Mouse (Mus musculus) heart, embryonic 12.5 days (tissue): ENCODE data around the gene Fn3krp. TPM values are rescaled to one million over a fixed set of nuclear protein-coding genes. Genes with fewer than 3 reads are reported as not detected.

Experiments
- ATAC-seq: fragments of 200-750 bp; cut with Nextera tagmentation; 2 replicates; pipeline ENCODE4 v1.8.0; 2017; ENCODE audit warnings: moderate TSS enrichment, moderate library complexity; ENCODE audit not compliant: insufficient number of reproducible peaks, low FRiP score
- H3K27ac ChIP-seq: fragments of 300-500 bp; sonication (generic); 2 replicates; pipeline ENCODE4 v1.5.1; 2016; ENCODE audit warnings: mild to moderate bottlenecking, moderate library complexity; ENCODE audit not compliant: poor library complexity, severe bottlenecking
- H3K27me3 ChIP-seq: fragments of 300-500 bp; sonication (generic); replicated peaks from 2 replicates; pipeline ENCODE4 v1.6.1; 2016; ENCODE audit warnings: mild to moderate bottlenecking, moderate library complexity
- H3K36me3 ChIP-seq: fragments of 300-500 bp; sonication (generic); 2 replicates; pipeline ENCODE4 v1.6.1; 2016; ENCODE audit warnings: mild to moderate bottlenecking, moderate library complexity
- H3K4me1 ChIP-seq: fragments of 300-500 bp; sonication (generic); replicated peaks from 2 replicates; pipeline ENCODE4 v1.6.1; 2016; ENCODE audit warnings: mild to moderate bottlenecking
- H3K4me2 ChIP-seq: fragments of 300-500 bp; sonication (generic); 2 replicates; pipeline ENCODE4 v1.6.1; 2016; ENCODE audit warnings: mild to moderate bottlenecking, moderate library complexity
- H3K4me3 ChIP-seq: fragments of 300-500 bp; sonication (generic); 2 replicates; pipeline ENCODE4 v1.5.1; 2016; ENCODE audit warnings: mild to moderate bottlenecking
- H3K9ac ChIP-seq: fragments of 300-500 bp; sonication (generic); 2 replicates; pipeline ENCODE4 v1.6.1; 2016; ENCODE audit warnings: mild to moderate bottlenecking, moderate library complexity
- H3K9me3 ChIP-seq: fragments of 300-500 bp; sonication (generic); replicated peaks from 2 replicates; pipeline ENCODE4 v1.6.1; 2016; ENCODE audit warnings: mild to moderate bottlenecking, moderate library complexity
- WGBS: fragments of 180-500 bp; shearing (Covaris S2); methylation state at CpG from one replicate; pipeline ENCODE4 v1.1.7; 2016; 5-methylcytosine and 5-hydroxymethylcytosine counted together
- polyA plus RNA-seq: library from polyadenylated mRNA; unstranded; fragments of >200 nt; fragmentation: Nextera tagmentation; extraction: Ambion mirVana; gene quantifications from 2 replicates; pipeline ENCODE4 v1.2.1, GENCODE M21; 2016

Gene Fn3krp
- polyA plus RNA-seq, 1 experiment from 2014 or later, result 4.3 TPM

DNA sequence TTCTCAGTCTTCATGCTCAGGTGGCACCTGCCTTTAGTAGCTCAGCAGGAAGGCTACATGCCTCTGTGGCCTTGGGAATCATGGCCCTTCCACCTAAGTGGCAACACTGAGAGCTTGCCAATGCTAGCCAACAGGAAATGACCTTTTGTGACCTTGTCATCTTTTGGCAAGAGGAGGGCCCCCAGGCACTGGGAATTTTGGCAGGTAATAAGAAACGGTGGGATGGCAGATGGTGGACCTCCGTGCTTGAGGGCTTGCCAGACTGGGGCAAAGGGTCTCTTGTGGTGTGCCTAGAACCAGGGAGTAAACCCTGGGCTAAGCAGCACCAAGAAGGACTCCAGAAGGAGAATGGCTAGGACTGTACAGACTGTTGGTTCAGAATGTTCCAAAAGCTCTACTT, 20.9 kb downstream of the Fn3krp start:
- Histone ChIP-seq H3K9me3 (no peaks in the 10 kb centered on the region), H3K27me3 (peaks cover 9% of the 10 kb centered on the region; the same call in 1 of the 2 replicates), H3K27ac (no peak overlapping the region), H3K9ac (no peak overlapping the region), H3K36me3 (no peaks in the 10 kb centered on the region), H3K4me2 (no peak overlapping the region), H3K4me1 (peaks cover 4% of the 10 kb centered on the region; the same call in 1 of the 2 replicates), H3K4me3 (no peak overlapping the region)
- no peak for ATAC-seq
- 63% methylated on average over 2 of the region's 2 CpGs for WGBS

DNA sequence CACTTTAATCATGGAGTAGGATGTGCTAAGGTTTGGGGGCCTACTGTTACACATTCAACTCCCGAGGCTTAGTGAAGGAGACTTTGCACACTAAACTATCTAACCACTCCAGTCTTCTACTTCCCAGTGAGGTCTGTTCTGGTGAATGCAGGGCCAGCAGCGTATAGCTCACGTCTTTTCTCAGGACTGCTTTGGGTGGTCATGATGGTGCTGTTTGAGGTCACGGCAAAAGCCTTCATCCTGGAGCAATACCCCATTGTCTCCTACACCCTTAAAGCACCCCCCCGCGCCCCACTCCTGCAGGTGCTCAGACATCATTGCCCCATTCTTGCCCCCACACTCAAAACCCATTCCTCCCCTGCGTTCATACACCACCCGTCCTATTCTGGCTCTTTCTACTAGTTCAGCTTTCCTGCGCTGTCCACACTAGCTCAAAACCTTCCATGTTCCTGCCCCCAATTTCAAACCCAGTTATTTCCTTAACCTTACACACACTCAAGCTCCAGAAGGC, 30.1 kb downstream of the Fn3krp start:
- whole genome bisulfite sequencing, result 22% methylated on average over 9 of the region's 9 CpGs
- no peak for ATAC-seq
- H3K27ac ChIP-seq, result 0 out of 2 replicates have a peak overlapping the region, but pooled peaks have one; percentile 56

DNA sequence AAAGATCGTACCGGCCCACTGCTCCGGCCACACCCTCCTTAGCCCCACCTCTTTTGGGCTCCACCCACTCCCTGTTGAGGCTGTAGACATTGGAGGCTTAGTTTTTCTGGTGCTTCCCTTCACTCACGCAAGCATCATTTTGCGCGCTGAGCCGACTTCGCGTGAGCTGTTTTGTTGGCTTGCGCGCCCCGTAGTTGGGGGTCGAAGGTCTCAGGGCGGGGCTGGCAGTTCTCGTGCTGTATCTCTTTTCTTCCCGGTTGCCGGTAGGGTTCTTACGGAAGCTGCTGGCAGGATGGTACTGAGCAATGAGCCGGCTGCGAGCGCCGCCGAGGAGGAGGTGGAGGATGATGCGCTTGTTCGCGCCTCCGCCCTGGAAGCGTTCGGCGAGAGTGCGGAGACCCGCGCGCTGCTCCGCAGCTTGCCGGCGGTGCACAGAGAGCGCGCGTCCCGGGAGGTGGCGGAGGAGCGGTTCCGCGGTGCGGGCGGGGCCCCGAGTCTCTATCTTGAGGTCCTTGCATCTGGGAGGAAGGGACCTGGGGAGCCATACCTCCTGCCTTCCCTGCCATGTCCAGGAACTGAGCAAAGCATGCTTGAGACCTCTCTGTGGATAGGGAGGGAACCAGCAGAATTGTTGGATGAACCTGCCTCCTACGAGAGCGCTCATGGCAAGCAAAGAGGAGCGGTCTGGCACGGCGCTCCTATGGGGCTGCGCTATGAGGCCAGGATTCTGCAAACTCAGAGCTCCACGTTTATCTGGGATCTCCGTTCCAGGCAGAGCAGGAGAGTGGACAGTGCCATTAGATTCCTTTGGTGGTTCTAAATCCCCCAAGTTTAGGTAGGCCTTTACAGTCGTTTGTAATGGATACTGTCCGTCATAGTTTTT, 30.8 kb downstream of the Fn3krp start, which contains the start of gene Tbcd:
TSS of gene Tbcd (plus strand) at position 197 of the 883 bp plus-strand sequence.
- under 1% methylated on average over 58 of the region's 58 CpGs for WGBS
- H3K27me3 ChIP-seq, result 0 out of 2 replicates have a peak, but pooled peaks cover 3% of the 10 kb centered on the region
- peak within 1 kb of the TSS; percentile 56 for H3K27ac ChIP-seq
- H3K4me3 ChIP-seq, result peak within 1 kb of the TSS; percentile 90
- H3K9me3 ChIP-seq, result no peaks in the 10 kb centered on the region
- H3K4me2 ChIP-seq, result peak within 1 kb of the TSS; percentile 82
- ATAC-seq, result peak; percentile 94
- H3K4me1 ChIP-seq, result peaks cover 10% of the 10 kb centered on the region
- peak within 1 kb of the TSS; percentile 82 for H3K9ac ChIP-seq
- peaks cover 8% of the 10 kb centered on the region for H3K36me3 ChIP-seq

More for the DNA sequence above, 30.1 kb downstream of the Fn3krp start:
- Histone ChIP-seq H3K9ac (peak overlapping the region; percentile 82), H3K27me3 (peaks cover 7% of the 10 kb centered on the region; the same call in 1 of the 2 replicates), H3K4me2 (peak overlapping the region; percentile 82), H3K4me1 (peaks cover 10% of the 10 kb centered on the region), H3K4me3 (peak overlapping the region; percentile 90), H3K9me3 (no peaks in the 10 kb centered on the region), H3K36me3 (peaks cover 8% of the 10 kb centered on the region)

DNA sequence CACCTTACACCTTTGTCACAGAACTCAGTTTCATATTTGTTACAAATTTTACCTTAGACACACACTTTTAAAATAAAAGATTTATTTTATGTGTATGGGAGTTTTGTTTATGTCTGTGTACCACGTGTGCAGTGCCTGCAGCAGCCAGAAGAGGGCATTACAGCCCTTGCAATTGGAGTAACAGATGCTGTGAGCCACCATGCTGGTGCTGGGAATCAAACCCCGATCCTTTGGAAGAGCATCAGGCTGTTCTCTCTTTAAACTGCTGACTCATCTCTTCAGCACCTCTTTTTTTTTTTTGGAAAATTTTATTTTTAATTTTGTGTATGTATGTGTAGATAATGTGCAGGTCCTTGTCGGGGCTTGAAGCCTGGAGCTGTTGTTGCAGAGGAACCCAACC, 36.7 kb downstream of the Fn3krp start:
- WGBS, result 89% methylated on average over 3 of the region's 3 CpGs
- Histone ChIP-seq H3K9ac (no peak overlapping the region), H3K36me3 (peaks cover 54% of the 10 kb centered on the region), H3K4me2 (no peak overlapping the region), H3K4me1 (no peaks in the 10 kb centered on the region), H3K27me3 (no peaks in the 10 kb centered on the region), H3K4me3 (no peak overlapping the region), H3K27ac (no peak overlapping the region), H3K9me3 (no peaks in the 10 kb centered on the region; the same call in 1 of the 2 replicates)
- no peak for ATAC-seq

DNA sequence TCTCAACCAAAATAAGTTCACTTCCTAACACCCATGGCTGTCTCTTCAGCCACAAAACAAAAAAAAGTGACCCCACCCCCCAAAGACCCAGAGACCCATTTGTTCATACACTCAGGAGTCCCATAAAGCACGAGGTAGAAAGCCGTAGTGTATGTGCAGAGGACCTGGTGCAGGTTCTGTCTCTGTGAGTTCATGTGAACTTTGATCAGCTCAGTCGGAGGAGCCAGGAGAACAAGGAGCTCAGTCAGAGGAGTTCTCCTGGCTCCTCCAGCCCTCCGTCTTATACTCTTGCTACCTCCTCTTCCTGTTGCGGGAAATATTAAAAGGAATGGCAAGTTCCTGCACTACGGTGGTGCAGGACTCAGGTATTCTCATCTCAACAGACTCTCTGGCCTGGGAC, 46.2 kb downstream of the Fn3krp start:
- no peak overlapping the region for H3K9ac ChIP-seq
- no peak overlapping the region for H3K4me2 ChIP-seq
- H3K4me3 ChIP-seq, result no peak overlapping the region
- peaks cover 44% of the 10 kb centered on the region for H3K36me3 ChIP-seq
- no peak for ATAC-seq
- WGBS, result 88% methylated on average over 6 of the region's 6 CpGs
- peaks cover 5% of the 10 kb centered on the region for H3K4me1 ChIP-seq
- H3K27me3 ChIP-seq, result no peaks in the 10 kb centered on the region
- no peak overlapping the region for H3K27ac ChIP-seq
- H3K9me3 ChIP-seq, result no peaks in the 10 kb centered on the region

DNA sequence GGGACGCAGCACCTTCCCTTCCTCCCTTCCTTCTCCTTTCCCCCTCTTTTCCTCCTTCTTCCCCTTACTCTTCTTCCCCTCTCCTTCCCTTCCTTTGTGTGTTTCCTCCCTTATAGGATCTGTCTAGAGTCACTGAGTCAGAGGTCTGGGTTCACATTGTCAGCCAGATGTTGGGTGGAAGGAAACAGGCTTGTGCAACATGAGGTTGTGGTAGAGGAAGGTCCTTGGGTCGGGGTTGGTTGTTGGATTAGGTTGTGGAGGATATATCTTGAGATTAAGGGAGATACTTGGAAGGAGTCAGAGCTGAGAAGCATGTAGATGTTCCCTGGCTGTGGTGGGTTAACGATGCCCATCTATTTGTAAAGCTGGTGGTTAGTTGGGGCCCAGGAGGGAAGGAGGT, 53.6 kb downstream of the Fn3krp start:
- Histone ChIP-seq H3K4me2 (no peak overlapping the region), H3K36me3 (peaks cover 26% of the 10 kb centered on the region), H3K9me3 (no peaks in the 10 kb centered on the region), H3K27ac (no peak overlapping the region), H3K4me3 (no peak overlapping the region), H3K4me1 (peaks cover 10% of the 10 kb centered on the region), H3K27me3 (no peaks in the 10 kb centered on the region), H3K9ac (no peak overlapping the region)
- no peak for ATAC-seq
- WGBS, result 77% methylated on average over 3 of the region's 3 CpGs

DNA sequence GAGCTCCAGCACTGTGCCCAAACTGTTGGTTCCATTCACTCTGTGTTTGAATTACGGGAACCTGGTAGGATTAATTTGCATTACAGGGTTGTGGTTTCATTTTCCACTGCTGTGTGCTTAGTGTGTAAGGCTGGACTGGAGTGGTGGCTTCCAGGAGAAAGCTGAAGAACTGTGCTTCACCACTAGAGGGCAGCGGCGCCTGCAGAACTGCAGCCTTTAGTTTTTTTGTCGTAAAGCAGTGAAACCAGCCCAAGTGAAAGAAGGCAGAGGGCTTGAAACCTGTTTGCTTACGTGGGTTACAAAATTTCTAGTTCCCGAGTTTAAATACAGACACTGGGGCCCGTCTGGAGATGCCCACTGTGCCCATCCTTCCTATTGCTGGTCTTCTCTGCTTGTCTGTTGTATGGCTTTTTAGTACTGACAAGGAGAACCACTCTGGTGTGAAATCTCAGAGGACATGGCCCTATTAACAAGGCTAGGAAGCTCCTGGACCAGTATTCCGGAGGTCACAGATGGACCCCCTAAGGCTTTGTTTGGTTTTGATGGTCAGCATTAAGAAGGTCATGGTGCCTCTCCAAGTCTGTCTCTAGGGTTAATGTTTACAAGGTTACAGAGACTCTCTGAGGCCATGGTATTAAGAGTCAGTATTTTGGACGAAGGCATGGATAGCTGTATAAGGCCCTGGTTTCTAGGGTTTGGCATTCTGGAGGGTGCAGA, 54.7 kb downstream of the Fn3krp start:
- no peak overlapping the region for H3K9ac ChIP-seq
- no peaks in the 10 kb centered on the region for H3K27me3 ChIP-seq
- H3K4me2 ChIP-seq, result no peak overlapping the region
- 34% methylated on average over 9 of the region's 9 CpGs for WGBS
- no peaks in the 10 kb centered on the region for H3K9me3 ChIP-seq
- H3K4me1 ChIP-seq, result peaks cover 10% of the 10 kb centered on the region
- H3K27ac ChIP-seq, result no peak overlapping the region
- ATAC-seq, result no peak
- no peak overlapping the region for H3K4me3 ChIP-seq
- H3K36me3 ChIP-seq, result peaks cover 21% of the 10 kb centered on the region

DNA sequence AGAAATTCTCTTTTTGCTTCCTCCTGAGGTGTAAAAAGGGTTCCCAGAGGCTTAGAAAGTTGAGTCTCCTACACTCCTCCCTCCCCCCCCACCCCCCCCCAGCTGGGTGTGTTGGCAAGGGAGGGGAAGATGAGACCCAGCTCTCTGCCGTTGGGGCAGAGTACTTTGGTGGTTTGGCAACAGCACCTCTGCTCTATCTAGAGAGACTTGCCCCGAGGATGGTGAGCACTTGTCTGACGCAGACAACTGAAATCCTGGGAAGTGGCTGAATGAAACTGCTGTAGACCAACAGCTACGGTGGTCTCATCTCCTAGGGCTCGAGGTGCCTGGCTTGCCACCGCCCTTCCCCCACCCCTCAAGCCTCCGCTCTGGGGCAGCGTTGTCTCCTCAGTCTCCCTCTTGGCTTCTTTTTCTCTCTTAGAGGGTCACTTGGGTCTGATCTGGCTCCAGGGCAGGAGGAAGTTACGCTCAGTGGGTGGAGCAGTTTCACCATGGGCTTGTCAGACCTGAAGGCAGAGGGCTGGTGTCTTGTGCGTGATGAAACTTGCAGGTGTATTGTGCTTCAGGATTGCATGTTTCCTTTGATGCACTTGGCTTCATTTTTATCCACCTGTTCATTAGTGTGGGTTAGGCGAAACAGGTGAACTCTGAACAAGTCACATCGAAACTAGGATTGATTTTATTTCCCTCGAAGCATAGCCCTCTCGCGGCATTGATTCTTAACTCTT, 58.4 kb downstream of the Fn3krp start:
- no peak overlapping the region for H3K4me3 ChIP-seq
- no peak overlapping the region for H3K4me2 ChIP-seq
- no peaks in the 10 kb centered on the region for H3K27me3 ChIP-seq
- no peaks in the 10 kb centered on the region for H3K9me3 ChIP-seq
- no peak for ATAC-seq
- H3K27ac ChIP-seq, result no peak overlapping the region
- peaks cover 24% of the 10 kb centered on the region for H3K36me3 ChIP-seq
- no peak overlapping the region for H3K9ac ChIP-seq
- 0 out of 2 replicates have a peak, but pooled peaks cover 2% of the 10 kb centered on the region for H3K4me1 ChIP-seq
- 86% methylated on average over 15 of the region's 15 CpGs for WGBS
